Comparison of ENCODE assay signal across 8 mouse cellular contexts in genomic region chr2:131422907-131423445, GRCm38 (mm10).
DNase-seq lines count a peak whose midpoint lies in the region; ATAC-seq and TF ChIP-seq lines count a peak whose summit lies in the region.

No protein-coding gene starts in this region.

- peak overlapping the region; percentile 63 for H3K4me3 ChIP-seq in heart, embryonic 15.5 days
- H3K4me3 ChIP-seq in liver, embryonic 13.5 days (replicated peaks): peak overlapping the region; percentile 53
- peak overlapping the region; percentile 29 for H3K4me3 ChIP-seq in stomach, embryonic 14.5 days (ENCODE audit: low read depth, low read length)

- peak; percentile 86 for DNase-seq in CD4-positive, CD25-positive, alpha-beta regulatory T cell, adult 2 months (ENCODE audit: low read depth, low spot score)
- DNase-seq in brain, embryonic 14.5 days (ENCODE audit: low read depth): peak; percentile 85
- peak; percentile 78 for DNase-seq in kidney, postnatal 10 days
- peak; percentile 46 for DNase-seq in liver, embryonic 13.5 days
- DNase-seq in natural killer cell, adult 2 months (ENCODE audit: low spot score in 2 of 2): peak; percentile 60 to 71

- ATAC-seq in erythroblast, adult 5-6 weeks (replicated peaks; ENCODE audit: low FRiP score, poor library complexity, severe bottlenecking): peak; percentile 87
- peak; percentile 66 for ATAC-seq in heart, embryonic 15.5 days (replicated peaks; ENCODE audit: insufficient number of reproducible peaks, insufficient read depth, low FRiP score, low read depth)
- peak; percentile 62; the same call in 1 of the 2 replicates for ATAC-seq in liver, embryonic 13.5 days (ENCODE audit: low read depth)
- peak; percentile 82; the same call in 1 of the 2 replicates for ATAC-seq in stomach, embryonic 14.5 days (ENCODE audit: insufficient number of reproducible peaks, insufficient read depth, low FRiP score, low read depth)

- no peaks in the 10 kb centered on the region for H3K36me3 ChIP-seq in heart, embryonic 15.5 days
- no peaks in the 10 kb centered on the region for H3K36me3 ChIP-seq in liver, embryonic 13.5 days
- no peaks in the 10 kb centered on the region for H3K36me3 ChIP-seq in stomach, embryonic 14.5 days (ENCODE audit: control insufficient read depth, insufficient read depth, low read length)

- H3K4me1 ChIP-seq in heart, embryonic 15.5 days (replicated peaks): no peaks in the 10 kb centered on the region; the same call in 1 of the 2 replicates
- H3K4me1 ChIP-seq in liver, embryonic 13.5 days (replicated peaks): peaks cover 14% of the 10 kb centered on the region
- H3K4me1 ChIP-seq in stomach, embryonic 14.5 days (ENCODE audit: control insufficient read depth, insufficient read depth, low read length): no peaks in the 10 kb centered on the region

- H3K4me2 ChIP-seq in heart, embryonic 15.5 days: peak overlapping the region; percentile 96
- peak overlapping the region; percentile 72 for H3K4me2 ChIP-seq in liver, embryonic 13.5 days
- peak overlapping the region; percentile 49 for H3K4me2 ChIP-seq in stomach, embryonic 14.5 days (replicated peaks; ENCODE audit: low read depth, low read length)

- under 1% methylated on average over 13 of the region's 13 CpGs for WGBS in heart, embryonic 15.5 days
- WGBS in liver, embryonic 13.5 days (ENCODE audit: insufficient replicate concordance): 1% methylated on average over 13 of the region's 13 CpGs
- WGBS in stomach, embryonic 14.5 days: 2% methylated on average over 13 of the region's 13 CpGs

- no peak for TF ChIP-seq POLR2A in brain, embryonic 14.5 days (IDR thresholded peaks at IDR 0.05; ENCODE audit: borderline replicate concordance, extremely low read depth, insufficient read depth, insufficient read length, poor library complexity, severe bottlenecking)

- peak; percentile 71; the same call in 1 of the 2 replicates for TF ChIP-seq CTCF in brain, embryonic 14.5 days (IDR thresholded peaks at IDR 0.05; ENCODE audit: borderline replicate concordance, extremely low read depth, insufficient read depth, insufficient read length)

- H3K9ac ChIP-seq in heart, embryonic 15.5 days: peak overlapping the region; percentile 60
- peak overlapping the region; percentile 55 for H3K9ac ChIP-seq in liver, embryonic 13.5 days
- H3K9ac ChIP-seq in stomach, embryonic 14.5 days (replicated peaks; ENCODE audit: low read depth, low read length): no peak overlapping the region

- H3K27ac ChIP-seq in heart, embryonic 15.5 days: peak overlapping the region; percentile 60
- H3K27ac ChIP-seq in liver, embryonic 13.5 days: no peak overlapping the region
- no peak overlapping the region for H3K27ac ChIP-seq in stomach, embryonic 14.5 days (ENCODE audit: low read length)

- H3K9me3 ChIP-seq in heart, embryonic 15.5 days (replicated peaks): no peaks in the 10 kb centered on the region
- no peaks in the 10 kb centered on the region for H3K9me3 ChIP-seq in liver, embryonic 13.5 days (replicated peaks)
- no peaks in the 10 kb centered on the region for H3K9me3 ChIP-seq in stomach, embryonic 14.5 days (ENCODE audit: control insufficient read depth, low read depth, low read length)

- H3K27me3 ChIP-seq in heart, embryonic 15.5 days: no peaks in the 10 kb centered on the region
- no peaks in the 10 kb centered on the region for H3K27me3 ChIP-seq in liver, embryonic 13.5 days
- no peaks in the 10 kb centered on the region for H3K27me3 ChIP-seq in stomach, embryonic 14.5 days (ENCODE audit: control insufficient read depth, insufficient read depth, low read length)
